Mouse (Mus musculus): ENCODE results near the gene Calhm3. TPM values are rescaled to one million over a fixed set of nuclear protein-coding genes. Genes with fewer than 3 reads are reported as not detected.

Gene Calhm3
- not detected in 2 replicates for polyA plus RNA-seq (2012)

- no peaks in the 10 kb centered on the region for H3K36me3 ChIP-seq (ENCODE audit: control insufficient read depth)
- no peaks in the 10 kb centered on the region for H3K4me1 ChIP-seq (ENCODE audit: control insufficient read depth)
- H3K4me3 ChIP-seq (replicated peaks): no peak within 1 kb of the TSS
- TF ChIP-seq TAL1 (IDR thresholded peaks at IDR 0.05; ENCODE audit: low read length) (no peak), GATA1 (IDR thresholded peaks at IDR 0.05; ENCODE audit: low read length) (no peak)
- H3K9me3 ChIP-seq (ENCODE audit: control insufficient read depth, low read length): no peaks in the 10 kb centered on the region
- no peaks in the 10 kb centered on the region for H3K27me3 ChIP-seq (ENCODE audit: control insufficient read depth)
These were observed at the start of gene Calhm3 for GRCm38 (mm10) chr19:47157664-47158063. Gene Calhm3 (minus strand): TSS chr19:47157764.

- Histone ChIP-seq H3K9me3 (ENCODE audit: control insufficient read depth, low read length) (no peaks in the 10 kb centered on the region), H3K27me3 (ENCODE audit: control insufficient read depth) (no peaks in the 10 kb centered on the region), H3K4me1 (ENCODE audit: control insufficient read depth) (no peaks in the 10 kb centered on the region), H3K4me3 (replicated peaks) (no peak overlapping the region), H3K36me3 (ENCODE audit: control insufficient read depth) (no peaks in the 10 kb centered on the region)
- no peak for TF ChIP-seq GATA1 (IDR thresholded peaks at IDR 0.05; ENCODE audit: low read length)
- no peak for TF ChIP-seq TAL1 (IDR thresholded peaks at IDR 0.05; ENCODE audit: low read length)
These were observed 48.6 kb upstream of the Calhm3 start for GRCm38 (mm10) chr19:47206126-47206525.

GRCm38 (mm10) chr19:47204653-47205052 lies 47.1 kb upstream of the Calhm3 start:
- H3K4me3 ChIP-seq (replicated peaks): no peak overlapping the region
- H3K9me3 ChIP-seq (ENCODE audit: control insufficient read depth, low read length): no peaks in the 10 kb centered on the region
- TF ChIP-seq GATA1 (IDR thresholded peaks at IDR 0.05; ENCODE audit: low read length) (no peak), TAL1 (IDR thresholded peaks at IDR 0.05; ENCODE audit: low read length) (no peak)
- no peaks in the 10 kb centered on the region for H3K36me3 ChIP-seq (ENCODE audit: control insufficient read depth)
- H3K4me1 ChIP-seq (ENCODE audit: control insufficient read depth): no peaks in the 10 kb centered on the region
- no peaks in the 10 kb centered on the region for H3K27me3 ChIP-seq (ENCODE audit: control insufficient read depth)

GRCm38 (mm10) chr19:47203042-47203441 lies 45.5 kb upstream of the Calhm3 start:
- Histone ChIP-seq H3K27me3 (ENCODE audit: control insufficient read depth) (no peaks in the 10 kb centered on the region), H3K36me3 (ENCODE audit: control insufficient read depth) (no peaks in the 10 kb centered on the region)

GRCm38 (mm10) chr19:47202429-47202828 lies 44.9 kb upstream of the Calhm3 start:
- no peaks in the 10 kb centered on the region for H3K27me3 ChIP-seq (ENCODE audit: control insufficient read depth)
- TF ChIP-seq GATA1 (IDR thresholded peaks at IDR 0.05; ENCODE audit: low read length): no peak
- no peak for TF ChIP-seq TAL1 (IDR thresholded peaks at IDR 0.05; ENCODE audit: low read length)

More at GRCm38 (mm10) chr19:47203042-47203441, 45.5 kb upstream of the Calhm3 start:
- no peaks in the 10 kb centered on the region for H3K9me3 ChIP-seq (ENCODE audit: control insufficient read depth, low read length)
- no peak for TF ChIP-seq GATA1 (IDR thresholded peaks at IDR 0.05; ENCODE audit: low read length)
- no peak overlapping the region for H3K4me3 ChIP-seq (replicated peaks)
- no peaks in the 10 kb centered on the region for H3K4me1 ChIP-seq (ENCODE audit: control insufficient read depth)

GRCm38 (mm10) chr19:47201972-47202371 lies 44.4 kb upstream of the Calhm3 start:
- H3K36me3 ChIP-seq (ENCODE audit: control insufficient read depth): no peaks in the 10 kb centered on the region
- H3K27me3 ChIP-seq (ENCODE audit: control insufficient read depth): no peaks in the 10 kb centered on the region
- no peaks in the 10 kb centered on the region for H3K9me3 ChIP-seq (ENCODE audit: control insufficient read depth, low read length)
- H3K4me3 ChIP-seq (replicated peaks): no peak overlapping the region
- no peaks in the 10 kb centered on the region for H3K4me1 ChIP-seq (ENCODE audit: control insufficient read depth)
- no peak for TF ChIP-seq GATA1 (IDR thresholded peaks at IDR 0.05; ENCODE audit: low read length)
- no peak for TF ChIP-seq TAL1 (IDR thresholded peaks at IDR 0.05; ENCODE audit: low read length)

More at GRCm38 (mm10) chr19:47202429-47202828, 44.9 kb upstream of the Calhm3 start:
- H3K4me3 ChIP-seq (replicated peaks): no peak overlapping the region
- no peaks in the 10 kb centered on the region for H3K4me1 ChIP-seq (ENCODE audit: control insufficient read depth)
- no peaks in the 10 kb centered on the region for H3K36me3 ChIP-seq (ENCODE audit: control insufficient read depth)
- H3K9me3 ChIP-seq (ENCODE audit: control insufficient read depth, low read length): no peaks in the 10 kb centered on the region

- TF ChIP-seq GATA1 (IDR thresholded peaks at IDR 0.05; ENCODE audit: low read length) (no peak), TAL1 (IDR thresholded peaks at IDR 0.05; ENCODE audit: low read length) (no peak)
- no peaks in the 10 kb centered on the region for H3K27me3 ChIP-seq (ENCODE audit: control insufficient read depth)
- H3K4me3 ChIP-seq (replicated peaks): no peak overlapping the region
- no peaks in the 10 kb centered on the region for H3K9me3 ChIP-seq (ENCODE audit: control insufficient read depth, low read length)
- no peaks in the 10 kb centered on the region for H3K36me3 ChIP-seq (ENCODE audit: control insufficient read depth)
- no peaks in the 10 kb centered on the region for H3K4me1 ChIP-seq (ENCODE audit: control insufficient read depth)
These were observed 41.2 kb upstream of the Calhm3 start for GRCm38 (mm10) chr19:47198671-47199350.

GRCm38 (mm10) chr19:47192158-47192557 lies 34.6 kb upstream of the Calhm3 start:
- Histone ChIP-seq H3K4me1 (ENCODE audit: control insufficient read depth) (no peaks in the 10 kb centered on the region), H3K4me3 (replicated peaks) (no peak overlapping the region), H3K9me3 (ENCODE audit: control insufficient read depth, low read length) (no peaks in the 10 kb centered on the region), H3K27me3 (ENCODE audit: control insufficient read depth) (no peaks in the 10 kb centered on the region), H3K36me3 (ENCODE audit: control insufficient read depth) (no peaks in the 10 kb centered on the region)
- TF ChIP-seq GATA1 (IDR thresholded peaks at IDR 0.05; ENCODE audit: low read length) (no peak), TAL1 (IDR thresholded peaks at IDR 0.05; ENCODE audit: low read length) (no peak)

GRCm38 (mm10) chr19:47188515-47189128 lies 31.1 kb upstream of the Calhm3 start:
- Histone ChIP-seq H3K36me3 (ENCODE audit: control insufficient read depth) (no peaks in the 10 kb centered on the region), H3K4me1 (ENCODE audit: control insufficient read depth) (no peaks in the 10 kb centered on the region), H3K9me3 (ENCODE audit: control insufficient read depth, low read length) (no peaks in the 10 kb centered on the region), H3K27me3 (ENCODE audit: control insufficient read depth) (no peaks in the 10 kb centered on the region; the same call in none of the 2 replicates), H3K4me3 (replicated peaks) (no peak overlapping the region)
- TF ChIP-seq TAL1 (IDR thresholded peaks at IDR 0.05; ENCODE audit: low read length) (no peak), GATA1 (IDR thresholded peaks at IDR 0.05; ENCODE audit: low read length) (no peak)

All from erythroblast, embryonic 14.5 days (primary cell).